Comparison of ENCODE assay signal across 8 mouse cellular contexts in the genomic region with DNA sequence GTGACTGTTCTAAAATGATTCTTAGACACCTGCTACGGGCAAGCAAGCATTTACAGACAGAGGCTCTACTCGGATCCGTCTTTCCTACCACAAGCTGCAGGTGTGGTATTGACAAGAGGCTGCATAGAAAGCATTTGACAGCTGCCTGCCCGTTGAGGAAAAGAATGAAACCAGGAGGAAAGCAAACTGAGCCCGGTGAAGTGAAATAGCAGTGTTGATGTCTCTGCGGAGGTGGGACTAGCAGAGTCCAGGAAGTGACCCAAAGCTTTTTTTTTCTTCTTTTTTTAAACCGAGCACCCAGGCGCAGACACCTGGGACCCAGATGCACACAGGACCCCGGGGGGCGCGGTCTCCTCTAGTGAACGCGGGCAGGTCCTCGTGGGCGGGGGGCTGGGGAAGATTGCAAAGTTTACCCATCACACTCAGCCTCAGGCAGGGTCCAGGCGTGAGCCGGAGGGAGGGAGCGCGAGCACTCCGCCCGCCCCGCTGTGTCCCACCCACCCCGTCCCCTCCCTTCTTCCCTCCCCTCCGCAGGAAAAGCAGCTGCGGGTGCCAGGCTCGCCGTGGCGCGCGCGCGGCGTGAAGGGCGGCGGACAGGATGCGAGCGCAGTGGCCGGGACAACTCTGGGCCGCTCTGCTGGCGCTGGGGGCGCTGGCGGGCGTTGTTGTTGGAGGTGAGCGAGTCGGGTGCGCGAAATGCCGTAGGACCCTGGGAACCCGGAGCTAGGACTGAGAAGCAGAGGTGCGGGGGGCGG. TPM values are rescaled to one million over a fixed set of nuclear protein-coding genes. Genes with fewer than 3 reads are reported as not detected.
DNase-seq lines count a peak whose midpoint lies in the region; ATAC-seq and TF ChIP-seq lines count a peak whose summit lies in the region.

A gene (plus strand): TSS at position 510 of the 755 bp plus-strand sequence.

- peaks cover 84% of the 10 kb centered on the region for H3K27me3 ChIP-seq in embryonic facial prominence, embryonic 10.5 days (replicated peaks; ENCODE audit: low read depth, poor library complexity, severe bottlenecking)
- no peaks in the 10 kb centered on the region for H3K27me3 ChIP-seq in kidney, adult 2 months (replicated peaks; ENCODE audit: control insufficient read depth, insufficient read depth, low read length)
- peaks cover 39% of the 10 kb centered on the region for H3K27me3 ChIP-seq in liver, embryonic 11.5 days (replicated peaks; ENCODE audit: control insufficient read depth, insufficient read depth, low read length)
- H3K27me3 ChIP-seq in splenic B cell, adult 2 months (ENCODE audit: control insufficient read depth, insufficient read depth, low read length, poor library complexity, severe bottlenecking) = no peaks in the 10 kb centered on the region

- TF ChIP-seq POLR2A in kidney, adult 2 months (IDR thresholded peaks at IDR 0.05; ENCODE audit: low read depth, low read length) = no peak

- peak within 1 kb of the TSS; percentile 48 for H3K9ac ChIP-seq in liver, embryonic 11.5 days (ENCODE audit: low read depth, low read length)

- H3K27ac ChIP-seq in embryonic facial prominence, embryonic 10.5 days (replicated peaks) = peak within 1 kb of the TSS; percentile 68; the same call in 1 of the 2 replicates
- no peak within 1 kb of the TSS for H3K27ac ChIP-seq in kidney, adult 2 months (ENCODE audit: insufficient read depth, low read depth, low read length)
- H3K27ac ChIP-seq in liver, embryonic 11.5 days (ENCODE audit: low read depth, low read length) = no peak within 1 kb of the TSS

- DNase-seq in left cerebral cortex, adult 18-20 months (ENCODE audit: low spot score in 2 of 2) = peak; percentile 66 to 70
- no peak for DNase-seq in left cerebral cortex, adult 11 months (ENCODE audit: low spot score)
- peak; percentile 87 for DNase-seq in embryonic facial prominence, embryonic 10.5 days (ENCODE audit: low spot score)
- DNase-seq in heart, adult 8-10 months (ENCODE audit: low spot score) = peak; percentile 45
- peak; percentile 79 for DNase-seq in kidney, adult 2 months
- peak; percentile 76 for DNase-seq in liver, embryonic 11.5 days (ENCODE audit: low spot score)
- peak; percentile 83 for DNase-seq in splenic B cell, adult 2 months (ENCODE audit: low read depth, low spot score)

- H3K4me1 ChIP-seq in embryonic facial prominence, embryonic 10.5 days = peaks cover 20% of the 10 kb centered on the region
- peaks cover 4% of the 10 kb centered on the region for H3K4me1 ChIP-seq in kidney, adult 2 months (ENCODE audit: control insufficient read depth, insufficient read depth, low read length)
- peaks cover 4% of the 10 kb centered on the region for H3K4me1 ChIP-seq in liver, embryonic 11.5 days (replicated peaks; ENCODE audit: control insufficient read depth, insufficient read depth, low read length)

- H3K4me3 ChIP-seq in embryonic facial prominence, embryonic 10.5 days = peak within 1 kb of the TSS; percentile 73
- peak within 1 kb of the TSS; percentile 54 for H3K4me3 ChIP-seq in kidney, adult 2 months (ENCODE audit: insufficient read depth, low read depth, low read length)
- H3K4me3 ChIP-seq in liver, embryonic 11.5 days (ENCODE audit: low read depth, low read length) = peak within 1 kb of the TSS; percentile 57

- H3K9me3 ChIP-seq in embryonic facial prominence, embryonic 10.5 days = no peaks in the 10 kb centered on the region
- H3K9me3 ChIP-seq in liver, embryonic 11.5 days (ENCODE audit: control insufficient read depth, low read length) = no peaks in the 10 kb centered on the region

- H3K4me2 ChIP-seq in liver, embryonic 11.5 days = peak within 1 kb of the TSS; percentile 83

- no peaks in the 10 kb centered on the region for H3K36me3 ChIP-seq in embryonic facial prominence, embryonic 10.5 days (replicated peaks)
- no peaks in the 10 kb centered on the region for H3K36me3 ChIP-seq in kidney, adult 2 months (ENCODE audit: control insufficient read depth, insufficient read depth, low read length)
- no peaks in the 10 kb centered on the region for H3K36me3 ChIP-seq in liver, embryonic 11.5 days (ENCODE audit: control insufficient read depth, insufficient read depth, low read length)
- H3K36me3 ChIP-seq in splenic B cell, adult 2 months (ENCODE audit: control insufficient read depth, insufficient read depth, low read length, poor library complexity, severe bottlenecking) = no peaks in the 10 kb centered on the region

- peak; percentile 71 for ATAC-seq in liver, embryonic 11.5 days (replicated peaks; ENCODE audit: low FRiP score)
- ATAC-seq in monocyte, adult 5-6 weeks (replicated peaks; ENCODE audit: insufficient number of reproducible peaks, low FRiP score, low TSS enrichment, poor library complexity, severe bottlenecking) = 0 out of 2 replicates have a peak, but pooled peaks have one; percentile 37

- TF ChIP-seq CTCF in kidney, adult 2 months (conservative IDR thresholded peaks at IDR 0.05; ENCODE audit: insufficient read depth, insufficient read length, low read depth, low read length) = peak; percentile 30; the same call in 1 of the 2 replicates

- under 1% methylated on average over 51 of the region's 51 CpGs for WGBS in embryonic facial prominence, embryonic 10.5 days
- 2% methylated on average over 48 of the region's 51 CpGs for WGBS in kidney, adult 2 months
- WGBS in liver, embryonic 11.5 days = 2% methylated on average over 42 of the region's 51 CpGs

RNA-seq across cellular contexts. Expression of the gene that starts here (rescaled TPM):
- total RNA-seq in left cerebral cortex, adult 18-20 months (2021) = 1 to 10 TPM; 2.5 to 2.6 TPM
- 2.9 and 4.2 TPM in 2 replicates for polyA plus RNA-seq in embryonic facial prominence, embryonic 10.5 days (2016; fragmentation: Nextera tagmentation; extraction: Ambion mirVana)
- total RNA-seq in heart, adult 8-10 months (2022) = 1 to 10 TPM; 2.2 to 4.1 (median 2.9) TPM
- polyA plus RNA-seq in kidney, adult 2 months (2012; rRNA removed) = 0.99 and 1.3 TPM in 2 replicates
- 16.2 and 16.4 TPM in 2 replicates for polyA plus RNA-seq in liver, embryonic 11.5 days (2014; fragmentation: Nextera tagmentation; extraction: Ambion mirVana)
- 17.2 to 45.7 TPM (median 24.2 TPM) in 3 replicates for total RNA-seq in monocyte, adult 5-6 weeks (2017)
